Comparison of ENCODE assay signal across 8 mouse cellular contexts in genomic region chr11:87073866-87074440, GRCm38 (mm10). TPM values are rescaled to one million over a fixed set of nuclear protein-coding genes. Genes with fewer than 3 reads are reported as not detected.
DNase-seq lines count a peak whose midpoint lies in the region; ATAC-seq and TF ChIP-seq lines count a peak whose summit lies in the region.

Gene Gdpd1 (minus strand): TSS chr11:87074062.

- H3K9ac ChIP-seq in embryonic facial prominence, embryonic 15.5 days = peak within 1 kb of the TSS; percentile 55
- peak within 1 kb of the TSS; percentile 75 for H3K9ac ChIP-seq in limb, embryonic 14.5 days (ENCODE audit: low read depth, low read length, severe bottlenecking)
- H3K9ac ChIP-seq in midbrain, postnatal 0 days (replicated peaks; ENCODE audit: low read length, poor library complexity, severe bottlenecking) = peak within 1 kb of the TSS; percentile 93

- no peaks in the 10 kb centered on the region for H3K9me3 ChIP-seq in embryonic facial prominence, embryonic 15.5 days (replicated peaks)
- no peaks in the 10 kb centered on the region for H3K9me3 ChIP-seq in limb, embryonic 14.5 days (ENCODE audit: control insufficient read depth, low read length)
- H3K9me3 ChIP-seq in midbrain, postnatal 0 days (ENCODE audit: low read length) = no peaks in the 10 kb centered on the region

- peak; percentile 76 for DNase-seq in 3T3-L1 (ENCODE audit: low read depth, low spot score)
- DNase-seq in heart, adult 8-10 months (ENCODE audit: low spot score) = peak; percentile 86
- DNase-seq in kidney, adult 9 months = peak; percentile 71
- DNase-seq in limb, embryonic 14.5 days (ENCODE audit: low spot score) = peak; percentile 88
- peak; percentile 97 for DNase-seq in midbrain, postnatal 0 days (ENCODE audit: low spot score)
- DNase-seq in spleen, postnatal 36 days (ENCODE audit: low spot score in 2 of 2) = peak; percentile 83 to 84

- peak; percentile 76; the same call in 1 of the 2 replicates for TF ChIP-seq POLR2A in bone marrow, adult 2 months (IDR thresholded peaks at IDR 0.05; ENCODE audit: borderline replicate concordance, control insufficient read depth, low read depth, low read length)
- TF ChIP-seq POLR2A in limb, embryonic 14.5 days (IDR thresholded peaks at IDR 0.05; ENCODE audit: borderline replicate concordance, extremely low read depth, insufficient read depth, insufficient read length) = peak; percentile 87; the same call in 1 of the 2 replicates

- peak within 1 kb of the TSS; percentile 74 for H3K4me3 ChIP-seq in bone marrow, adult 2 months (replicated peaks; ENCODE audit: control insufficient read depth, low read depth, low read length)
- peak within 1 kb of the TSS; percentile 62 for H3K4me3 ChIP-seq in embryonic facial prominence, embryonic 15.5 days (replicated peaks)
- peak within 1 kb of the TSS; percentile 61 for H3K4me3 ChIP-seq in limb, embryonic 14.5 days (replicated peaks; ENCODE audit: low read length)
- peak within 1 kb of the TSS; percentile 57 for H3K4me3 ChIP-seq in midbrain, postnatal 0 days (ENCODE audit: low read depth, low read length)

- 1% methylated on average over 43 of the region's 43 CpGs for WGBS in bone marrow, adult 2 months
- WGBS in embryonic facial prominence, embryonic 15.5 days = under 1% methylated on average over 43 of the region's 43 CpGs
- WGBS in limb, embryonic 14.5 days = under 1% methylated on average over 43 of the region's 43 CpGs
- under 1% methylated on average over 43 of the region's 43 CpGs for WGBS in midbrain, postnatal 0 days

- H3K27ac ChIP-seq in bone marrow, adult 2 months (ENCODE audit: control insufficient read depth, insufficient read depth, low read depth, low read length, poor library complexity) = peak within 1 kb of the TSS; percentile 45; the same call in 1 of the 2 replicates
- peak within 1 kb of the TSS; percentile 66 for H3K27ac ChIP-seq in embryonic facial prominence, embryonic 15.5 days (replicated peaks)
- no peak within 1 kb of the TSS; the same call in 1 of the 2 replicates for H3K27ac ChIP-seq in limb, embryonic 14.5 days (replicated peaks; ENCODE audit: low read depth, low read length)
- peak within 1 kb of the TSS; percentile 96 for H3K27ac ChIP-seq in midbrain, postnatal 0 days (ENCODE audit: low read depth, low read length)

- TF ChIP-seq CTCF in bone marrow, adult 2 months (IDR thresholded peaks at IDR 0.05; ENCODE audit: control insufficient read depth, insufficient read depth, low read length) = peak; percentile 37; the same call in 1 of the 2 replicates
- TF ChIP-seq CTCF in midbrain, postnatal 0 days (IDR thresholded peaks at IDR 0.05) = peak; percentile 46

- H3K36me3 ChIP-seq in embryonic facial prominence, embryonic 15.5 days = peaks cover 19% of the 10 kb centered on the region
- H3K36me3 ChIP-seq in limb, embryonic 14.5 days (ENCODE audit: control insufficient read depth, insufficient read depth, low read length) = peaks cover 24% of the 10 kb centered on the region
- H3K36me3 ChIP-seq in midbrain, postnatal 0 days (ENCODE audit: insufficient read depth, low read length) = peaks cover 11% of the 10 kb centered on the region; the same call in 1 of the 2 replicates

- peak; percentile 86 for ATAC-seq in embryonic facial prominence, embryonic 15.5 days (ENCODE audit: insufficient number of reproducible peaks, low FRiP score, low TSS enrichment, low read depth)
- peak; percentile 92 for ATAC-seq in limb, embryonic 14.5 days (ENCODE audit: low FRiP score, low read depth)
- peak; percentile 96 for ATAC-seq in midbrain, postnatal 0 days (ENCODE audit: low FRiP score)

- no peaks in the 10 kb centered on the region for H3K4me1 ChIP-seq in bone marrow, adult 2 months (ENCODE audit: control insufficient read depth, insufficient read depth, low read length)
- H3K4me1 ChIP-seq in embryonic facial prominence, embryonic 15.5 days = peaks cover 11% of the 10 kb centered on the region; the same call in 1 of the 2 replicates
- no peaks in the 10 kb centered on the region for H3K4me1 ChIP-seq in limb, embryonic 14.5 days (ENCODE audit: control insufficient read depth, insufficient read depth, low read length)
- 0 out of 2 replicates have a peak, but pooled peaks cover 2% of the 10 kb centered on the region for H3K4me1 ChIP-seq in midbrain, postnatal 0 days (ENCODE audit: insufficient read depth, low read length)

- H3K4me2 ChIP-seq in embryonic facial prominence, embryonic 15.5 days (replicated peaks) = peak within 1 kb of the TSS; percentile 95
- H3K4me2 ChIP-seq in limb, embryonic 14.5 days (replicated peaks; ENCODE audit: low read depth, low read length, severe bottlenecking) = peak within 1 kb of the TSS; percentile 90
- H3K4me2 ChIP-seq in midbrain, postnatal 0 days (ENCODE audit: low read depth, low read length, poor library complexity, severe bottlenecking) = peak within 1 kb of the TSS; percentile 52

- H3K27me3 ChIP-seq in embryonic facial prominence, embryonic 15.5 days = no peaks in the 10 kb centered on the region
- no peaks in the 10 kb centered on the region for H3K27me3 ChIP-seq in limb, embryonic 14.5 days (ENCODE audit: control insufficient read depth, insufficient read depth, low read length)
- no peaks in the 10 kb centered on the region for H3K27me3 ChIP-seq in midbrain, postnatal 0 days (ENCODE audit: insufficient read depth, low read length)

RNA-seq across cellular contexts. Expression of gene Gdpd1, which starts in this region (rescaled TPM):
- polyA plus RNA-seq in bone marrow, adult 2 months (2011; ENCODE audit: insufficient read depth, insufficient read length, low replicate concordance, missing spikeins) = 2.8 TPM in 2 replicates
- polyA plus RNA-seq in embryonic facial prominence, embryonic 15.5 days (2015; fragmentation: Nextera tagmentation; extraction: Ambion mirVana) = 22.1 and 26.8 TPM in 2 replicates
- 10 to 100 TPM in 2 of 4 experiments, 1 to 10 TPM in 2; 9.1 to 12.0 (median 10.5) TPM for total RNA-seq in heart, adult 8-10 months (2022)
- polyA plus RNA-seq in limb, embryonic 14.5 days (2012; rRNA removed) = 8.1 and 8.8 TPM in 2 replicates
- 19.3 and 22.0 TPM in 2 replicates for polyA plus RNA-seq in limb, embryonic 14.5 days (2014; fragmentation: Nextera tagmentation; extraction: Ambion mirVana)
- 66.6 and 67.1 TPM in 2 replicates for total RNA-seq in midbrain, postnatal 0 days (2014; rRNA removed)
- 167 TPM in 2 replicates for polyA plus RNA-seq in midbrain, postnatal 0 days (2015; fragmentation: Nextera tagmentation; extraction: Ambion mirVana)
